Mouse (Mus musculus) neural tube, embryonic 13.5 days (tissue): ENCODE data around the gene Igfbp6. TPM values are rescaled to one million over a fixed set of nuclear protein-coding genes. Genes with fewer than 3 reads are reported as not detected.

Experiments used
- ATAC-seq: fragments of 200-750 bp; cut with Nextera tagmentation; 2 replicates; pipeline ENCODE4 v1.8.0; 2017; ENCODE audit warnings: low read depth, mild to moderate bottlenecking, moderate TSS enrichment, moderate library complexity
- H3K27ac ChIP-seq: fragments of 300-500 bp; sonication (generic); replicated peaks from 2 replicates; pipeline ENCODE4 v1.5.1; 2015; ENCODE audit warnings: moderate library complexity, mild to moderate bottlenecking, inconsistent platforms
- H3K27me3 ChIP-seq: fragments of 300-500 bp; sonication (generic); 2 replicates; pipeline ENCODE4 v1.6.1; 2015; ENCODE audit warnings: mild to moderate bottlenecking, inconsistent platforms
- H3K36me3 ChIP-seq: fragments of 300-500 bp; sonication (generic); 2 replicates; pipeline ENCODE4 v1.6.1; 2015; ENCODE audit warnings: mild to moderate bottlenecking, inconsistent platforms
- H3K4me1 ChIP-seq: fragments of 300-500 bp; sonication (generic); replicated peaks from 2 replicates; pipeline ENCODE4 v1.6.1; 2015; ENCODE audit warnings: inconsistent platforms
- H3K4me2 ChIP-seq: fragments of 300-500 bp; sonication (generic); 2 replicates; pipeline ENCODE4 v1.6.1; 2015; ENCODE audit warnings: inconsistent platforms, mild to moderate bottlenecking, moderate library complexity
- H3K4me3 ChIP-seq: fragments of 300-500 bp; sonication (generic); 2 replicates; pipeline ENCODE4 v1.5.1; 2015; ENCODE audit warnings: mild to moderate bottlenecking, inconsistent platforms
- H3K9ac ChIP-seq: fragments of 300-500 bp; sonication (generic); 2 replicates; pipeline ENCODE4 v1.6.1; 2015; ENCODE audit warnings: moderate library complexity, mild to moderate bottlenecking, inconsistent platforms
- H3K9me3 ChIP-seq: fragments of 300-500 bp; sonication (generic); 2 replicates; pipeline ENCODE4 v1.6.1; 2016; ENCODE audit warnings: inconsistent platforms
- WGBS: fragments of 180-500 bp; shearing (Covaris S2); methylation state at CpG from one replicate; pipeline ENCODE4 v1.1.7; 2015; 5-methylcytosine and 5-hydroxymethylcytosine counted together
- polyA plus RNA-seq: library from polyadenylated mRNA; unstranded; fragments of >200 nt; fragmentation: Nextera tagmentation; extraction: Ambion mirVana; gene quantifications from 2 replicates; pipeline ENCODE4 v1.2.1, GENCODE M21; 2015

Igfbp6 gene
- polyA plus RNA-seq, 1 experiment from 2014 or later: 1.2 TPM

DNA sequence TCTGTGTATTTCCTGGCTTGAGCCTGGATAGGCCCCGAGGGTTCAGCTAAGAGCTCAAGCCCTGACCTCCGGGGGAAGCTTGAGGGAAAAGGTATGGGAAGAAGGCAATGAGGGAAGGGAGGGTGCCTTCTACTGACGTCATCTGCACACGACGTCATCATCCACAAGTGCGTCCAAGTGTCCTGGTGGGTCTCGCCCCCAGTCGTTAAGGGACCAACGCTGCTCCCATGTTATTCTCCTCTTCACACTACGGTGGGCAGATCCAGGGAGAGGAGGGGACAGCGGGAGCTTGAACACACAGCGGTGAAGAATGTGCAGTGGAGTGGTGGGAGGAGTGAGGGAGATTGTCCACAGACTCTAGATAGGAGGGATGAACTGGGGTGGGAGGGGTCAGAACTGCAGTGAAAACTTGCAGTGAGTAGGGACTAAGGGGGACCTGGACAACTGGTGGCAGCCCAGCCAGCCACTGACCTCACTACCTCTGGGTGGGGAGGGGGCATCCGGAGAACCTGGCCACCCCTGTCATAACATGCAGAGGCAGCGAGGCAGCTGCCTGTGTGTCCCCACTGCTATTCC, 40.7 kb upstream of the Igfbp6 start:
- H3K36me3 ChIP-seq: peaks cover 4% of the 10 kb centered on the region; the same call in 1 of the 2 replicates
- peak overlapping the region; percentile 84 for H3K27ac ChIP-seq
- no peaks in the 10 kb centered on the region for H3K9me3 ChIP-seq
- peak overlapping the region; percentile 68 for H3K9ac ChIP-seq
- peak overlapping the region; percentile 48 for H3K4me3 ChIP-seq
- ATAC-seq: no peak
- H3K4me2 ChIP-seq: peak overlapping the region; percentile 78
- peaks cover 83% of the 10 kb centered on the region for H3K4me1 ChIP-seq
- WGBS: 5% methylated on average over 14 of the region's 14 CpGs
- H3K27me3 ChIP-seq: peaks cover 75% of the 10 kb centered on the region

DNA sequence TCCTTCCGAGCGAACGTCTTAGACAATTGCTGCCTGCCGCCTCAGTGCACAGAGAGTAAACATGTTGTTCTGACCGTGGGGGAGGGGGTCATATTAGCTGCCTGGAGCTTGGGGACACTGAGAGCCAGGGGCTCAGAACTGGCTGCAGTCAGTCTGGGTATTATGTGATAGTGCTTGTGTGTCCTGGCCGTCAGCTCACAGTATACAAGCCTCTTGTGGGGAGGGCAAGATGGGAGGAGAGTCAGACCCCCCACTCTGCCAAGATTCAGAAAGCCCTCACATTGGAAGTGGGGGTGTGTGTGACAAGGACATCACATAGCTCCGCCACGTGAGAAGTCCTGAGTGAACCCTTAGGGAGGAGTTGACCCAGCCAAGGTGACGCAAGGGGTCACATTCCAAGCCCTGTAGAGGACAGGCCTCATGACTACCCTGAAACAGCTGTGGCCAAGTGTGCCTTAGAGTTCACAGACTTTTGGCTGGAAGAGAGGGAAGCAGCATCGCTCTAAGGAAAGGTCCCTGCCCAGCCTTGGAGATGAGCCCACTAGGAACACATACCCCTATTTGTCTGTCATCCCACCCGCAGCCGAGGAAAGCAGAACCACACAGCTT, 40.1 kb upstream of the Igfbp6 start:
- Histone ChIP-seq H3K9ac (peak overlapping the region; percentile 68), H3K9me3 (no peaks in the 10 kb centered on the region), H3K4me1 (peaks cover 84% of the 10 kb centered on the region), H3K27ac (peak overlapping the region; percentile 84; the same call in 1 of the 2 replicates), H3K27me3 (peaks cover 69% of the 10 kb centered on the region), H3K4me3 (peak overlapping the region; percentile 48), H3K4me2 (peak overlapping the region; percentile 78), H3K36me3 (peaks cover 4% of the 10 kb centered on the region; the same call in 1 of the 2 replicates)
- WGBS: 28% methylated on average over 12 of the region's 12 CpGs
- no peak for ATAC-seq

- Histone ChIP-seq H3K9me3 (no peaks in the 10 kb centered on the region), H3K9ac (no peak overlapping the region), H3K27ac (no peak overlapping the region), H3K4me2 (peak overlapping the region; percentile 55; the same call in 1 of the 2 replicates), H3K36me3 (peaks cover 4% of the 10 kb centered on the region; the same call in 1 of the 2 replicates), H3K27me3 (peaks cover 65% of the 10 kb centered on the region), H3K4me3 (no peak overlapping the region), H3K4me1 (peaks cover 77% of the 10 kb centered on the region)
- ATAC-seq: no peak
- 46% methylated on average over 5 of the region's 5 CpGs for WGBS
Measured at GRCm38 (mm10) chr15:102105360-102105759, 38.8 kb upstream of the Igfbp6 start.

DNA sequence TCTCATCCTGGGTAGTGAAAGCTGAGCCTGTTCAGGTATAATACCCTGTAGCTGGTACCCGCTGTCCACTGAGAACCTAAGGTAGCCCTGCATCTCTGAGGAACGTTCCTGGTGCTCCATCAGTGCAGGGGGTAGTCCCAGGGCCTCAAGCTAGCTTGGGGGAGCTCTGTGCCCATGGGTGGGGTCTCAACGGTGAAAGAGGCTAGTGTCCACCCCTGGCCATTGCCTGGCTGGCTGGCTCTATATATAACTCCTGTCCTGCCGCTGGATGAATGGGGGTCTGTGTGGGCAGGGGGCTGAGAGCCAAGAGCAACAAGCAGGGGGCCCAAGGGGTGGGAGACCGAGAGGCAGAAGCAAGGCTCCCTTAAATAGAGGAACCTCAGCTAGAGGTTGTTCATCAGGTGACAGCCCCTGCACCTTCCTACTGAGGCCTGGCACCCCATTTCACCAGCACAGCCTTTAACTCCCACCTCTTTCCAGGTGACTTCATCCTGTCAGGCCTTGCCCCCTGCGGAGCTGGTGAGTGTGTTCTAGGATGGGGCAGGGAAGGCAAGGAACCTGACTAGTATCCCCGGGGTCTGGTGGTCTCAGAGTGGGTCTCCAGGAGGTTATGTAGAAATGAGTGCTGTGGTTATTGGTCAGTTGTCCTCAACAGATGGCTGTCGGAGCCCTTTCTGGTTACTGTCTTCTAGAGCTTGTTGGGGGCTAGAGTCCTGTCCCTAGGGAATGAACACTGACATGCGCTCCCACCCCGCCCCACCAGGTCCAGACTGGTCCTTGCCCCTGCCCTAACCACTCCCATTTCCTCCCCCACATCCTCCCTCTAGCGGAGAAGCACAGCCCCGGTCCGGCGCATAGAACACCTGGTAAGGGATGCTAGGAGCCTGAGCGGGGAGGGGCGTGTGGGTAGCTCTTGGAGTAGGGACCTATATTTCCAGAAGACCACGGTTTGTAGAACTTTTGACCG, 38.1 kb upstream of the Igfbp6 start:
- H3K9me3 ChIP-seq: no peaks in the 10 kb centered on the region
- H3K27ac ChIP-seq: no peak overlapping the region
- H3K9ac ChIP-seq: no peak overlapping the region
- H3K4me2 ChIP-seq: peak overlapping the region; percentile 55
- H3K36me3 ChIP-seq: peaks cover 4% of the 10 kb centered on the region; the same call in 1 of the 2 replicates
- H3K4me3 ChIP-seq: peak overlapping the region; percentile 27
- ATAC-seq: no peak
- WGBS: 26% methylated on average over 18 of the region's 18 CpGs
- H3K27me3 ChIP-seq: peaks cover 63% of the 10 kb centered on the region
- peaks cover 70% of the 10 kb centered on the region for H3K4me1 ChIP-seq

- Histone ChIP-seq H3K36me3 (peaks cover 4% of the 10 kb centered on the region; the same call in 1 of the 2 replicates), H3K27me3 (peaks cover 54% of the 10 kb centered on the region), H3K9me3 (no peaks in the 10 kb centered on the region), H3K9ac (0 out of 2 replicates have a peak overlapping the region, but pooled peaks have one; percentile 3), H3K27ac (no peak overlapping the region), H3K4me3 (peak overlapping the region; percentile 27), H3K4me1 (peaks cover 61% of the 10 kb centered on the region), H3K4me2 (peak overlapping the region; percentile 55)
- 7% methylated on average over 38 of the region's 38 CpGs for WGBS
- no peak for ATAC-seq
Measured at GRCm38 (mm10) chr15:102106754-102107456, 37.3 kb upstream of the Igfbp6 start.

DNA sequence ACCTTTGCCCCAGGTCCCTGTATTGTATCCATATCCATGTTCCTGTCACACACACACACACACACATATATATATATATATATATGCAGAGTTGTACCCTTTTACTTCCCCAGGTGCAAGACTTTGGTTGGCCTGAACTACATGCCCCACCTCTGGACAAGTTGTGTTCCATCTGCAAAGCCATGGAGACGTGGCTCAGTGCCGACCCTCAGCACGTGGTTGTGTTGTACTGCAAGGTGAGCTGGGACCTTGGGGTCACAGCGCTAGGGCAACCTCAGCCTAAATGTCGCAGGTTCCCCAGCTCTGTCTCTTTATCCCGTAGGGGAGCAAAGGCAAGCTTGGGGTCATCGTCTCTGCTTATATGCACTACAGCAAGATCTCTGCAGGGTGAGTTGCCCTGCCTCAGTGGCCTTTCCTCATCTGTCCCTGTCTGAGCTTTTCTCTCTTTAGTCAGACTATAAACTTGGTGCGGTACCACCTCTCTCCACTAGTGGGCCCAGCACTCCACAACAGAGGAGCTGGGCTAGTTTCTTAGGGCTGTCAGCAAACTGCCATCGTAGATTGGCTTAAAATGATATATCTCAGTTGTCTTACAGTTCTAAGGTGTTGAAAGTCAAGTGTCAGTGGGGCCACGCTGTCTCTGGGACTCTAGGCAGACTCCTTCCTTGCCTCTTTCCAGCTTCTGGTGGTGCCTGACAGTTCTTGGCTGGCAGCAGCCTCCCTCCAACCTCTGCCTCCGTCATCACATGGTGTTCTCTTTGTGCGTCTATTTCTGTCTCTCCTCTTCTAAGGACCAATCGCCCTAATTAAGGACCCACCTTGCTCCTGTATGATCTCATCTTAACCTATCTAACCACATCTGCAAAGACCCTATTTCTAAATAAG, 36.2 kb upstream of the Igfbp6 start:
- no peak for ATAC-seq
- Histone ChIP-seq H3K4me1 (peaks cover 51% of the 10 kb centered on the region), H3K36me3 (peaks cover 4% of the 10 kb centered on the region; the same call in 1 of the 2 replicates), H3K27me3 (peaks cover 44% of the 10 kb centered on the region), H3K9ac (no peak overlapping the region), H3K4me2 (peak overlapping the region; percentile 55), H3K9me3 (no peaks in the 10 kb centered on the region), H3K27ac (no peak overlapping the region), H3K4me3 (peak overlapping the region; percentile 27; the same call in 1 of the 2 replicates)
- 32% methylated on average over 13 of the region's 13 CpGs for WGBS

GRCm38 (mm10) chr15:102108651-102109525, 35.3 kb upstream of the Igfbp6 start:
- peaks cover 4% of the 10 kb centered on the region; the same call in 1 of the 2 replicates for H3K36me3 ChIP-seq
- WGBS: 50% methylated on average over 18 of the region's 18 CpGs
- no peak overlapping the region for H3K9ac ChIP-seq
- no peaks in the 10 kb centered on the region for H3K9me3 ChIP-seq
- no peak overlapping the region for H3K4me3 ChIP-seq
- H3K27me3 ChIP-seq: peaks cover 38% of the 10 kb centered on the region
- peaks cover 46% of the 10 kb centered on the region for H3K4me1 ChIP-seq
- no peak overlapping the region for H3K4me2 ChIP-seq
- H3K27ac ChIP-seq: no peak overlapping the region
- no peak for ATAC-seq

GRCm38 (mm10) chr15:102110271-102110670, 33.9 kb upstream of the Igfbp6 start:
- no peak overlapping the region for H3K4me3 ChIP-seq
- no peaks in the 10 kb centered on the region for H3K9me3 ChIP-seq
- no peak overlapping the region for H3K4me2 ChIP-seq
- ATAC-seq: no peak
- no peak overlapping the region for H3K27ac ChIP-seq
- WGBS: 96% methylated on average over 7 of the region's 7 CpGs
- no peak overlapping the region for H3K9ac ChIP-seq
- peaks cover 26% of the 10 kb centered on the region for H3K27me3 ChIP-seq
- H3K4me1 ChIP-seq: peaks cover 40% of the 10 kb centered on the region
- peaks cover 6% of the 10 kb centered on the region for H3K36me3 ChIP-seq

DNA sequence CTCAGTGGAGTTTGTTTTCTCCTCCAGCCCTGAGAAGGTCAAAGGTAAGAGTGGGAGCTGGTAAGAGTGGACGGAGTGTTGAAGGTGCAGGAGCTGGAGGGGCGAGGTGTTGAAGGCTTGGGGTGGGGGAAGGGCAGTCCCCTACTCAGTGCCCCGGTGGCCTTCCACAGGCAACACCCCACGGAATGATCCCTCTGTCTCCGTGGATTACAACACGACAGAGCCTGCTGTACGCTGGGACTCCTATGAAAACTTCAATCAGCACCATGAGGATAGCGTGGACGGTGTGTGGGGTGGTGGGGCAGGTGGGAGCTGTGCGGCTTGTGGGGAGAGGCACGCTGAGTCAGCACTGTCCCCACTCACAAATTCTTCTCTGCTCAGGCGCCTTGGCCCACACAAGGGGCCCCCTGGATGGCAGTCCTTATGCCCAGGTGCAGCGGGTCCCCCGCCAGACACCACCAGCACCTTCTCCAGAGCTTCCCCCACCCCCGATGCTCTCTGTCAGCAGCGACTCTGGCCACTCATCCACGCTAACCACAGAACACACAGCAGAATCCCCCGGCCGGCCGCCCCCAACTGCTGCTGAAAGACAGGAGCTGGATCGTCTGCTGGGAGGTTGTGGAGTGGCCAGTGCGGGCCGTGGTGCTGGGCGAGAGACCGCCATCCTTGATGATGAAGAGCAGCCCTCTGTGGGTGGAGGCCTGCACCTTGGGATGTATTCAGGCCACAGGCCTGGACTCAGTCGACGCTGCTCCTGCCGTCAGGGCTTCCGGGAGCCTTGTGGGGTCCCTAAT, 33.3 kb upstream of the Igfbp6 start:
- no peak for ATAC-seq
- H3K9me3 ChIP-seq: no peaks in the 10 kb centered on the region
- H3K27me3 ChIP-seq: peaks cover 20% of the 10 kb centered on the region
- no peak overlapping the region for H3K9ac ChIP-seq
- WGBS: 80% methylated on average over 29 of the region's 29 CpGs
- no peak overlapping the region for H3K27ac ChIP-seq
- peaks cover 12% of the 10 kb centered on the region for H3K36me3 ChIP-seq
- no peak overlapping the region for H3K4me2 ChIP-seq
- H3K4me1 ChIP-seq: peaks cover 37% of the 10 kb centered on the region
- H3K4me3 ChIP-seq: no peak overlapping the region

GRCm38 (mm10) chr15:102111495-102111829, 32.7 kb upstream of the Igfbp6 start:
- 80% methylated on average over 11 of the region's 11 CpGs for WGBS
- H3K36me3 ChIP-seq: peaks cover 18% of the 10 kb centered on the region
- H3K4me2 ChIP-seq: no peak overlapping the region
- no peak overlapping the region for H3K4me3 ChIP-seq
- no peak overlapping the region for H3K27ac ChIP-seq
- H3K9me3 ChIP-seq: no peaks in the 10 kb centered on the region
- H3K4me1 ChIP-seq: peaks cover 37% of the 10 kb centered on the region
- ATAC-seq: no peak
- H3K27me3 ChIP-seq: peaks cover 14% of the 10 kb centered on the region
- no peak overlapping the region for H3K9ac ChIP-seq
